Mouse (Mus musculus): ENCODE data around the gene Ccdc177.

Ccdc177 gene

DNA sequence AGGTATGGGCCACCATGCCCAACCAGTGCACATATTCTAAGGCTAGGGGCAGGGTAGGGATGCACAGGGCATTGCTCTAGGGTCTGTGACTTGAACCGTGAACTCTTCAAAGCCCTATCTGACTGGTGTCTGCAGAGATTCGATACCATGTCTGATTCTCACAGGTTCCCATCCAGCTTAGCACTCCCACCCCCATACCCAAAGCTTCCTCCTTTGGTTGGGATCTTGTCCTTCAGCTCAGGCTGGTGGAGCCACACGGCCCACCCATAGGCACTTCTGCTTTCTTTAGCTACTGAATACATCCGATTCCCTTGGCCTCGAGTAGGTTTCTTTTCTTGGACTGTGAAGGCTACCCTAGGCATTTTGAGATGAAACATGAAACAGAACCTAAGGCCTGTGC, 24.5 kb upstream of the Ccdc177 start:
- no peak for DNase-seq (ENCODE audit: low spot score)

- no peak for DNase-seq (ENCODE audit: low spot score)
Measured at GRCm38 (mm10) chr12:80783889-80784288, 23.4 kb upstream of the Ccdc177 start.

- no peak for DNase-seq (ENCODE audit: low spot score)
Measured at GRCm38 (mm10) chr12:80782892-80783291, 22.4 kb upstream of the Ccdc177 start.

DNA sequence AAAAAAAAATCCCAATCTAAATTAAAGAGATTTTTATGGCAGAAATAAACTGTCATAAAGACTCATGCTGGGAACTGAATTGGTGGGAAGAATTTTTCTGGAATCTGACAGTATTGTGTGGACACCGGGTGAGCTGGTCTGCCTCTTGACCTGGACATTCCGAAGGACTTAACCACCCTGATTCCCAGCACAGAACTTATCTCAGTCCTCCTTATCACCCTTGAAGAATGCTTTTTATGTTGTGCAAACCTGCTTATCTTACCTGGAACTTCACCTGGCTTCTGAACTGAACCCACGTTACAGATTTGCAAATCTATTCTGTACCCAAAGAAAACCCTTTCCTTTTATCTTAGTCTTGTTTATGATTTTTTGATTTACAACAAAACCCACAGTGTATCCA, 21.7 kb upstream of the Ccdc177 start:
- no peak for DNase-seq (ENCODE audit: low spot score)

GRCm38 (mm10) chr12:80779760-80780159, 19.3 kb upstream of the Ccdc177 start:
- DNase-seq (ENCODE audit: low spot score), result no peak

DNA sequence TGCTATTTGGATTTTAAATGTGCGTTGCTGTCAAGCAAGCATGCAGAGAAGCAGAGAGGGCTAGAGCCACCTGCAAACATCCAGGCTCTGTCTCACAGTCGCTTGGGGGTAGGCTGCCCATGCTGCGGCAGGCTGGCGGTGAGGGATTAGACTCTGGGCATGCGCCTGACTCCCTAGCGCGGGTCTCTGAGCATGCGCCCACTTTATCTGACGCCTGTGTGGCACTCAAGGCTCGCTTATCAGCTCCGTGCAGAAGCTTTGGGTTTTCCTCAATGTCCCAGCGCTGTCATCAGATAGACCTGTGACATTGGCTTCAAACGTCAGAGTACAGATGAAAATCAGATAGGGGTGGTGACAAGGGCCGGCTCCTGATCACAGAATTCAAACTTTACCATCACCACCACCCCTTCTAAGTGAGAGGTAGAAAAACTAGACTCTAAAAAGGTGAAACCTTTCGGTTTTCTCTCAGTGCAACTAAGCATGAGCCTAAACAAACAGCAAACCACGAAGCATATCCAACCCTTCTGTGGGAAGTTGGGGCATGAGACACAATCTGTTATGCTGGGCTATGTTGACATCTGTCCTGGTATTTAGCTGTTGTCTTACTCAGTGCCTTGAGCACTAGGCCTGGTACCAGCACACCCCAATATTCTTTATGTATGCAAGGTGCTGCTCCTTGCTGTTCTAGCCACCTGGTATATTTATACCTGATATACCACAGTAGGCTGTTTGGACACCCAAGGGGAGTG, 17.9 kb upstream of the Ccdc177 start:
- DNase-seq (ENCODE audit: low spot score), result no peak

DNA sequence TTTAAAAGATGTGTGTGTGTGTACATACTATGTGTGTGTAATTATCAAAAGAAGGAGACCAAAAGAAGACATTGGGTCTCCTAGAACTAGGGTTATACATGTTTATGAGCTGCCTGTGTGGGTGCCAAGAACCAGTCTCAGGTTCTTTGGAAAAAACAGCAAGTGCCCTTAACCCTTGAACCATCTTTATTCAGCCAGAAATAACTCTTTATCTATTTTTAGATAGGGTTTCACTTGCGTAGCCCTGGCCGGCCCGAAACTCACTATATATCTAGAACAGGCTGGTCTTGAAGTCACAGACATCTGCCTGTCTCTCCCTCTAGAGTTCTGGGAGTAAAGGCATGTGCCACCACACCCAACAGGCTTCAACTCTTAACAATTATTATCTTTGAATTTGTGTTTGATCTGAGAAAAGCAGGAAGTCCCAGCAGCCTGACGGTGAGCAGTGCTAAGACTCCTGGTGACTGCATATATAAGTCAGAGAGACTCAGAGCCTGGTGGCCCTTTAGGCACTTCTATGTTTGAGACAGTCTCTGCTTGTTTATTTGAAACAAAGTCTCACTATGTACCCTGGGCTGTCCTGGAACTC, 15.7 kb upstream of the Ccdc177 start:
- no peak for DNase-seq (ENCODE audit: low spot score)

GRCm38 (mm10) chr12:80774786-80775185, 14.3 kb upstream of the Ccdc177 start:
- no peak for DNase-seq (ENCODE audit: low spot score)

DNA sequence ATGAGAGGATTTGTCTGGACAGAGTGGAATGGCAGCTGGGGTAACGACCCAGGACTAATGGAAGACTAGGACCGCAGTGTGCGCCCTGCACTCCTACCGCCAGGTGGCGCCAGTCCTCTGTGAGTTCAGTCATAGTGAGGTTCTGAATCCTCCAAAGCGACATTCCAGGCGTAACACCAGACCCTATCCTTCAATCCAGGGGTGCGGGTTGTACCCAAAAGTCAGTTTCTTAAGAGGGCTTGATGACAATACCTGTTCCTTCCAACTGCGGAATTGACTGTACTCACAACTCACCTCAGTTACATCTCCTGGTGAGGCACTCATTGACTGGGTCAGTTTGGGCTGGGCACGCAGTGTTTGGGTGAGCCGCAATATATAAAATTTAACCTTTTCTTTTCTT, 9.2 kb upstream of the Ccdc177 start:
- peak; percentile 69 for DNase-seq (ENCODE audit: low spot score)

GRCm38 (mm10) chr12:80764116-80764515, 3.6 kb upstream of the Ccdc177 start:
- no peak for DNase-seq (ENCODE audit: low spot score)

DNA sequence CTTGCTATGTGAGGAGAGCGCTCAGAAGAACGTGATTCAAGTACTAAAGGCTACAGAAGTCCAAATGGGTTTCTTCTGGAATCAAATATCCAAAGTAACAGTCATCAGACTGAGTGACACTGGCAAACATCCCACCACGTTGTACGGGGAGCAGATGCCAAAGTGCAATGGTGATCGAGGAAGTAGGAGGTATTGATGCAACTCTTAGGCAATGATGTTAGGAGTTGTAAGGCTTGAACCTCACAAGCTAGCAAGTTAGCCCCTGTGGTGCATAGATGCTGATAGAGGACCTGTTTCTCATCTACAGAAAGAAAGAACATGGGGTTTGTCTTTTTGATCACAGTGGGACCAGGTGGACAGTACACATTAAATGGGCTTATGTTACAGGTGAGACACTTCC, 2.5 kb upstream of the Ccdc177 start:
- DNase-seq (ENCODE audit: low spot score), result no peak

GRCm38 (mm10) chr12:80759713-80760395, 633 bp downstream of the Ccdc177 start:
- DNase-seq (ENCODE audit: low spot score), result no peak

DNA sequence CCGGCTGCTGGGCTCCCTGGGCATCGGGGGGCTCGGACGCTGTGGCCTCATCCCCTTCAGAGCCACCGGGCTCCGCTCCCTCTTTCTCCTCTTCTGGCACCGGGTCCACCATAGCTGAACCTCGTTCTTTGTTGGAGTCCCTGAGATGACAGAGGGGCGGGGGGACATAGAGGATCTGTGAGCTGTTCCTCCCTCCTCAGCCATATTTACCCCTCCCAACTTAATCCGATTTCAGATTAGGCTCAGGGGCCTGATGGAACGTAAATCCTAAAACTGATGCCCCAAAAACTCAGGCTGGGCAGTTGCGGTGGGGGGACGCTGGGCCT, 1.1 kb downstream of the Ccdc177 start:
- no peak for DNase-seq (ENCODE audit: low spot score)

GRCm38 (mm10) chr12:80758559-80759386, 1.7 kb downstream of the Ccdc177 start:
- peak; percentile 45 for DNase-seq (ENCODE audit: low spot score)

GRCm38 (mm10) chr12:80757751-80758558, 2.5 kb downstream of the Ccdc177 start:
- peak; percentile 81 for DNase-seq (ENCODE audit: low spot score)

GRCm38 (mm10) chr12:80751556-80751955, 8.9 kb downstream of the Ccdc177 start:
- DNase-seq (ENCODE audit: low spot score), result no peak

GRCm38 (mm10) chr12:80746031-80746813, 14.3 kb downstream of the Ccdc177 start:
- no peak for DNase-seq (ENCODE audit: low spot score)

GRCm38 (mm10) chr12:80744614-80745013, 15.9 kb downstream of the Ccdc177 start:
- no peak for DNase-seq (ENCODE audit: low spot score)

GRCm38 (mm10) chr12:80739482-80739881, 21.0 kb downstream of the Ccdc177 start:
- DNase-seq (ENCODE audit: low spot score), result peak; percentile 67

GRCm38 (mm10) chr12:80737283-80737600, 23.2 kb downstream of the Ccdc177 start:
- no peak for DNase-seq (ENCODE audit: low spot score)

All from testis, postnatal 14 days (tissue).